Mouse (Mus musculus): Measurements from ENCODE around the gene Tnrc6b. TPM values are rescaled to one million over a fixed set of nuclear protein-coding genes. Genes with fewer than 3 reads are reported as not detected.
"Not testable (repeated sequence)": the region's sequence is repeated elsewhere in the genome, so short reads cannot be mapped to it uniquely, and the experiment has no call there.

The Tnrc6b gene
- polyA plus RNA-seq, 1 experiment: 65.3 TPM

DNA sequence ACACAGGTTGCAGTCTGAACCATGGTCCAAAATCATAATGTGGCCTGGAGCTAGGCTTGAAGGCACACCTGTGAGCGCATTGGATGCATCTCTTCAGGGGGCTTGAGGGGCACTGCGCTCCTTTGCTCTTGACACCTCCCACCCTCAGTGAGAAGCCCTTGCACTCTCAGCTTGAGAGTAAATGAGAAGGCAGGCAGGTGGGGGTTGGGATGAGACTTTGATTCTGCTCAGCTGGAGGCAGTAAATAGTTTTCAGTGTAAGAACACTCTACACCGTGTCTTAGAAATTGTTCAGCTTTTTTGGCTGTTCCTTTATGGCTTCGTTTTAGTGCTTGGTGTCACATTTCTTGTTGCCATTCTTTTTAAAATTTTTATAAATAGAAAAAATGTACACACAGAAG is 127.7 kb downstream of the Tnrc6b start:
- no peak overlapping the region for H3K27ac ChIP-seq (ENCODE audit: control insufficient read depth, insufficient read depth, low read depth, low read length, poor library complexity)
- 86% methylated on average over 4 of the region's 4 CpGs for WGBS
- peaks cover 1% of the 10 kb centered on the region for H3K4me1 ChIP-seq (ENCODE audit: control insufficient read depth, insufficient read depth, low read length)
- no peak overlapping the region for H3K4me3 ChIP-seq (replicated peaks; ENCODE audit: control insufficient read depth, low read depth, low read length)
- no peak for TF ChIP-seq CTCF (IDR thresholded peaks at IDR 0.05; ENCODE audit: control insufficient read depth, insufficient read depth, low read length)
- no peak for TF ChIP-seq POLR2A (IDR thresholded peaks at IDR 0.05; ENCODE audit: borderline replicate concordance, control insufficient read depth, low read depth, low read length)

DNA sequence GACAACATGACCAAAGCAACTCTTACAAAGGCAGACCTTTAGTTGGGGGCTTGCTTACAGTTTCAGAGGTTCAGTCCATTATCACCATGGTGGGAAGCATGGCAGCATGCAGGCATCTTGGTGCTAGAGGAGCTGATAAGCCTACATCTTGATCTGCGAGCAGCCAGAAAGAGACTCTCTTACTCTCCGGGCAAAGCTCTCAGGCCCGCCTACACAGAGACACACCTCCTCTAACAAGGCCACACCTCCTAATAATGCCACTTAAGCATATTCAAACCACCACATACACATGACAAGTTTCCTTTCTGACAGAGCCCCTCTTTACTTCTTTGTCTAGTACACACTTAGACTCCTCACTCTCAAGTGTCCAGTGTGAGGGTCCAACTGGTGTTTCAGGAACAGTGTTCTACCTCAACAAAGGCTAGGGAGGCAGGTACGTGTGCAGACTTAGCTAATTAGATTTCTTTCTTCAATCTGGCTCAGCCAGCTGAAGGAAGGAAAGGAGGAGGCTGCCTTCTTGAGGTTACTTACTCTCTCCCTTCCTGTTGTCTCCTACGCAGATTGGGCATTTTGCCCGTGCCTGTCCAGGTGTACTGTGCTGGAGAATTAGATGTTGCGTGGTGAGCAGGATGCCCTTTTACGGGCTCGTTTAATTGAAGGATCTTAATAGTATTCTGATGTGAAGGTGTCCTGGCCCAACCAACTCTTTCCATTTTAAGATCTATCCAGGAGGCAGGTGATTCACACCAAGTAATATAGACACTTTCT is 128.7 kb downstream of the Tnrc6b start:
- TF ChIP-seq CTCF (IDR thresholded peaks at IDR 0.05; ENCODE audit: control insufficient read depth, insufficient read depth, low read length) (no peak), POLR2A (IDR thresholded peaks at IDR 0.05; ENCODE audit: borderline replicate concordance, control insufficient read depth, low read depth, low read length) (no peak)
- WGBS: 56% methylated on average over 9 of the region's 9 CpGs
- no peak overlapping the region for H3K4me3 ChIP-seq (replicated peaks; ENCODE audit: control insufficient read depth, low read depth, low read length)
- no peak overlapping the region for H3K27ac ChIP-seq (ENCODE audit: control insufficient read depth, insufficient read depth, low read depth, low read length, poor library complexity)
- peaks cover 1% of the 10 kb centered on the region for H3K4me1 ChIP-seq (ENCODE audit: control insufficient read depth, insufficient read depth, low read length)

GRCm38 (mm10) chr15:80844262-80844661 is 133.1 kb downstream of the Tnrc6b start:
- Histone ChIP-seq H3K27ac (ENCODE audit: control insufficient read depth, insufficient read depth, low read depth, low read length, poor library complexity) (no peak overlapping the region), H3K4me1 (ENCODE audit: control insufficient read depth, insufficient read depth, low read length) (no peaks in the 10 kb centered on the region; the same call in 1 of the 2 replicates), H3K4me3 (replicated peaks; ENCODE audit: control insufficient read depth, low read depth, low read length) (no peak overlapping the region)
- TF ChIP-seq POLR2A (IDR thresholded peaks at IDR 0.05; ENCODE audit: borderline replicate concordance, control insufficient read depth, low read depth, low read length) (no peak), CTCF (IDR thresholded peaks at IDR 0.05; ENCODE audit: control insufficient read depth, insufficient read depth, low read length) (no peak)
- 33% methylated on average over 1 of the region's 1 CpGs for WGBS

DNA sequence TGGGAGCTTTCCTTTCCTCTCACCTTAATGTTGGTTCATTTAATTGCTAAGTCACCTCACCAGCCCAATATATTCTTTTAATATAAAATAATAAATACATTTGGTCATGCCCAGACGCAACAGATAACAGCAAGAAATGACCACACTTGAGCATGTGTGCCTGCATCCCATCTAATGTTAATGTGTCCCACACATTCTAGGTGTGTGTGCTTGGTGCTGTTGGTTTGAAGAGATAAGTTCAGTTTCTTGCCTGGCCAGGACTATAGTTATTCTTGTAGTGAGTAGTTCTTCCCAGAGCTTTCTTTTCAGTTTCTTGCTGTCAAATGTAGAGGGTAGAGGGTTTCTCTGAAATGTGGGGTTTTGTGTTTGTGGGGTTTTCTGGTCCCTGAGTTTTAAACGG is 133.8 kb downstream of the Tnrc6b start:
- Histone ChIP-seq H3K4me3 (replicated peaks; ENCODE audit: control insufficient read depth, low read depth, low read length) (no peak overlapping the region), H3K27ac (ENCODE audit: control insufficient read depth, insufficient read depth, low read depth, low read length, poor library complexity) (no peak overlapping the region), H3K4me1 (ENCODE audit: control insufficient read depth, insufficient read depth, low read length) (no peaks in the 10 kb centered on the region; the same call in 1 of the 2 replicates)
- TF ChIP-seq POLR2A (IDR thresholded peaks at IDR 0.05; ENCODE audit: borderline replicate concordance, control insufficient read depth, low read depth, low read length): no peak
- TF ChIP-seq CTCF (IDR thresholded peaks at IDR 0.05; ENCODE audit: control insufficient read depth, insufficient read depth, low read length): no peak
- 72% methylated on average over 2 of the region's 2 CpGs for WGBS

DNA sequence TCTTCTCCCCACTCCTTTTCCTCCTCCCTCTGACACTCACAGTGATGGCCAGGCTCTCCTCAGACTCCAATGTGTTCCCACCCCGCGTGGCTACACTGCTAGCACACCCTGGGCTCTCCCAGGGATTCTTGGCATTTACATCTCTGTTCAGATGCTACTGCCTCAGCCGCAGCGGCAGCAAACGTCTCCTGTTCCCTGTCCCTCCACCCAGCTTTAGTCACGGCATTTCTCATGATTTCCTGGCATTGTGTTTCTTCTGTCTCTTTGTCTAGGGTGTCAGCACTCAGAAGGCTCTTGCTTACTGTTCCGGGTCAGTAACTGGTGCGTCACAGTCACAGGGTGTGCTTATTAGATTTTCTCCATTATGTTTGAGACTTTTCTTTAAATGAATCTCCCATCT is 138.9 kb downstream of the Tnrc6b start:
- TF ChIP-seq POLR2A (IDR thresholded peaks at IDR 0.05; ENCODE audit: borderline replicate concordance, control insufficient read depth, low read depth, low read length) (no peak), CTCF (IDR thresholded peaks at IDR 0.05; ENCODE audit: control insufficient read depth, insufficient read depth, low read length) (no peak)
- H3K4me3 ChIP-seq (replicated peaks; ENCODE audit: control insufficient read depth, low read depth, low read length): no peak overlapping the region
- 90% methylated on average over 8 of the region's 8 CpGs for WGBS
- H3K27ac ChIP-seq (ENCODE audit: control insufficient read depth, insufficient read depth, low read depth, low read length, poor library complexity): no peak overlapping the region
- H3K4me1 ChIP-seq (ENCODE audit: control insufficient read depth, insufficient read depth, low read length): no peaks in the 10 kb centered on the region; the same call in 1 of the 2 replicates

DNA sequence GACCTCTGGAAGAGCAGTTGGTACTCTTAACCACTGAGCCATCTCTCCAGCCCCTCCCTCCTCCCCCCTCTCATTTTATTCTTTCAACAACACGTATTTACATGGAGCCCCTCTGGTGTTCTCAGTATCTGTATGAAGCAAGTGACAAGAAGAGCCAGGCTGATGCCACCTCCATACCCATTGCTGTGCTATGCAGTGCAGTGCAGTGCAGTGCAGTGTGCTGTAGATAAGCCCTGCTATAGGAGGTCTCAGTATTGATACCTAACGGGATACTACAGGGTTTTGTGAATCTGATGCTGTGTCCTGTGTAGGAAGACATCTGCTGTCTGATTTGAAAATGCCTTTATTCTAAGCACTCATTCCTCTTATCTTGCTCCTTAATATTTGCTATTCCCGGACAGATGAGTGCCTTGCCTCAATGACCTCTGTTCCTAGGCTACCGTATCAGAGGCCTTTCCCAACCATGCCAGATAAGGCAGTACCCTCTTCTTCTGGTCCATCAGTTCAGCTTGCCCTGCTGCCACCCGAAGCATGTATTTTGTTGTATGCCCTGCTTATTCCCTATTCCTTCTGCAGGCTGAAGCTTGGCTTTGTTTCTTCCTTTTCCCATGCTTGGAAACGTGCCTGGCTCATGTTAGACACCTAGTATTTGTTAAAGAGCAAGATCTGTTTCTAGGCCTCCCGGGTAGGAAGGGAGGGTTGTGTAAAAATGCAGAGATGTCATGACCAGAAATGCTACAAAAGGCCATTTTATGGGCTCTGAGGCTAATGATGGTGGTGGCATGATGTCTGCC is 139.8 kb downstream of the Tnrc6b start:
- Histone ChIP-seq H3K4me1 (ENCODE audit: control insufficient read depth, insufficient read depth, low read length) (no peaks in the 10 kb centered on the region; the same call in 1 of the 2 replicates), H3K4me3 (replicated peaks; ENCODE audit: control insufficient read depth, low read depth, low read length) (no peak overlapping the region), H3K27ac (ENCODE audit: control insufficient read depth, insufficient read depth, low read depth, low read length, poor library complexity) (no peak overlapping the region)
- TF ChIP-seq CTCF (IDR thresholded peaks at IDR 0.05; ENCODE audit: control insufficient read depth, insufficient read depth, low read length): no peak
- no peak for TF ChIP-seq POLR2A (IDR thresholded peaks at IDR 0.05; ENCODE audit: borderline replicate concordance, control insufficient read depth, low read depth, low read length)
- 76% methylated on average over 7 of the region's 7 CpGs for WGBS

DNA sequence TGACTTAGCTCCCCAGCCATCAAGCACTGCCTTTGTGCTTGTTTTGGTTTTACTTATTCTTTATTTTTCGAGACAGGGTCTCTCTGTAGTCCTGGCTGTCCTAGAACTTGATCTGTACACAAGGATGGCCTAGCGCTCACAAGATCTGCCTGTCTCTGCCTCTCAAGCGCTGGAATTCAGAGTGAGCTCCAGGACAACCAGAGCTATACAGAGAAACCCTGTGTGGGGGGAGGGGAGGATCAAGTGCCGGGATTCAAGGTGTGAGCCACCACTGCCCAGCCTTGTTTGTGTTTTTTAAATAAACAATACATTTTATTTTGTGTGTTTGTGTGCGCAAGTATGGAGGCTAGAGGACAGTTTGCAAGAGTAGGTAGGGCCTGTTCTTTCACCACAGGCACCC is 141.0 kb downstream of the Tnrc6b start:
- WGBS: 95% methylated on average over 5 of the region's 5 CpGs
- H3K4me3 ChIP-seq (replicated peaks; ENCODE audit: control insufficient read depth, low read depth, low read length): no peak overlapping the region
- no peaks in the 10 kb centered on the region; the same call in 1 of the 2 replicates for H3K4me1 ChIP-seq (ENCODE audit: control insufficient read depth, insufficient read depth, low read length)
- no peak overlapping the region; the same call in 1 of the 2 replicates for H3K27ac ChIP-seq (ENCODE audit: control insufficient read depth, insufficient read depth, low read depth, low read length, poor library complexity)
- TF ChIP-seq CTCF (IDR thresholded peaks at IDR 0.05; ENCODE audit: control insufficient read depth, insufficient read depth, low read length): no peak
- TF ChIP-seq POLR2A (IDR thresholded peaks at IDR 0.05; ENCODE audit: borderline replicate concordance, control insufficient read depth, low read depth, low read length): no peak

- H3K27ac ChIP-seq (ENCODE audit: control insufficient read depth, insufficient read depth, low read depth, low read length, poor library complexity); H3K4me1 ChIP-seq (ENCODE audit: control insufficient read depth, insufficient read depth, low read length); H3K4me3 ChIP-seq (replicated peaks; ENCODE audit: control insufficient read depth, low read depth, low read length): not testable (repeated sequence)
- WGBS: 81% methylated on average over 3 of the region's 3 CpGs
These were observed 141.4 kb downstream of the Tnrc6b start for GRCm38 (mm10) chr15:80852527-80852926.

Data from bone marrow, adult 2 months (tissue).